Mouse (Mus musculus) CH12.LX (cell line): ENCODE results near the gene Grik1. TPM values are rescaled to one million over a fixed set of nuclear protein-coding genes. Genes with fewer than 3 reads are reported as not detected.
A peak's percentile ranks its signal among the peaks of the same experiment; 100 is the strongest.

Source experiments
- DNase-seq: peaks from one replicate; pipeline ENCODE4 v3.0.0-alpha.2; 2013; ENCODE audit errors: extremely low read depth
- H3K27ac ChIP-seq: 2 replicates; pipeline ENCODE4 v1.5.1; 2012; ENCODE audit warnings: low read depth, mild to moderate bottlenecking, control low read depth, moderate library complexity; ENCODE audit not compliant: insufficient read depth
- H3K27me3 ChIP-seq: replicated peaks from 2 replicates; pipeline ENCODE3; 2012; ENCODE audit warnings: inconsistent platforms
- H3K36me3 ChIP-seq, 2 experiments: replicated peaks in 1 of 2; 2 replicates each; pipeline versions ENCODE3 to v1.6.1; 2012; ENCODE audit warnings: inconsistent platforms in 1 of 2, low read length in 1 of 2, mild to moderate bottlenecking in 1 of 2, mixed read lengths in 1 of 2, moderate library complexity in 1 of 2; ENCODE audit not compliant: control insufficient read depth in 1 of 2, insufficient read depth in 1 of 2
- H3K4me1 ChIP-seq, 2 experiments: 2 replicates each; pipeline ENCODE4 v1.6.1; 2012; ENCODE audit warnings: inconsistent platforms in 1 of 2, moderate library complexity in 1 of 2; ENCODE audit not compliant: insufficient read depth in 2 of 2, control insufficient read depth in 1 of 2
- H3K4me2 ChIP-seq: 2 replicates; pipeline ENCODE4 v1.6.1; 2012; ENCODE audit warnings: low read depth, mild to moderate bottlenecking, control low read depth; ENCODE audit not compliant: poor library complexity, insufficient read depth, severe bottlenecking
- H3K4me3 ChIP-seq, 3 experiments: fragments of 150-350 bp in 1 of 3; sonication (generic) in 1 of 3; replicated peaks in 1 of 3; 2 replicates each; pipeline versions ENCODE3 to v1.5.1; 2011 to 2012; ENCODE audit warnings: low read depth in 2 of 3, low read length in 2 of 3, mild to moderate bottlenecking in 2 of 3, moderate library complexity in 2 of 3, control low read depth in 1 of 3, improper control_type of control experiment in 1 of 3, inconsistent platforms in 1 of 3, mixed read lengths in 1 of 3; ENCODE audit not compliant: poor library complexity in 1 of 3
- H3K79me2 ChIP-seq: replicated peaks from 2 replicates; pipeline ENCODE4 v1.6.1; 2012; ENCODE audit warnings: mild to moderate bottlenecking, moderate library complexity; ENCODE audit not compliant: control insufficient read depth, poor library complexity, insufficient read depth, severe bottlenecking; ENCODE audit errors: extremely low read depth
- H3K9ac ChIP-seq: 2 replicates; pipeline ENCODE4 v1.6.1; 2012; ENCODE audit warnings: low read depth, mild to moderate bottlenecking, control low read depth, moderate library complexity; ENCODE audit not compliant: insufficient read depth
- H3K9me3 ChIP-seq: replicated peaks from 2 replicates; pipeline ENCODE3; 2012; ENCODE audit warnings: low read length, inconsistent platforms, mixed read lengths
- CTCF ChIP-seq, 2 experiments: IDR thresholded peaks in 1 of 2; conservative IDR thresholded peaks in 1 of 2; 2 replicates each; pipeline ENCODE4 v1.5.1; 2011 to 2012; ENCODE audit warnings: low read depth in 2 of 2, low read length in 2 of 2, improper control_type of control experiment in 1 of 2, inconsistent platforms in 1 of 2, mild to moderate bottlenecking in 1 of 2, moderate library complexity in 1 of 2
- GABPA ChIP-seq: IDR thresholded peaks from 2 replicates; pipeline ENCODE4 v1.6.1; 2012; ENCODE audit warnings: low read depth, low read length, improper control_type of control experiment, inconsistent platforms; ENCODE audit not compliant: insufficient replicate concordance
- HCFC1 ChIP-seq: IDR thresholded peaks from 2 replicates; pipeline ENCODE4 v1.6.1; 2012; ENCODE audit warnings: low read depth, mild to moderate bottlenecking, inconsistent platforms, low read length, improper control_type of control experiment
- IRF4 ChIP-seq: IDR thresholded peaks from 2 replicates; pipeline ENCODE4 v1.6.1; 2014; ENCODE audit warnings: low read depth, mild to moderate bottlenecking, inconsistent platforms, low read length, improper control_type of control experiment
- JUND ChIP-seq: conservative IDR thresholded peaks from 2 replicates; pipeline ENCODE4 v1.6.1; 2011; ENCODE audit warnings: low read depth, low read length, improper control_type of control experiment
- KAT2A ChIP-seq: IDR thresholded peaks from 2 replicates; pipeline ENCODE4 v1.6.1; 2012; ENCODE audit warnings: low read length, improper control_type of control experiment, inconsistent platforms; ENCODE audit not compliant: insufficient replicate concordance
- MAFK ChIP-seq: IDR thresholded peaks from 2 replicates; pipeline ENCODE4 v1.6.1; 2011; ENCODE audit warnings: low read length, improper control_type of control experiment; ENCODE audit not compliant: insufficient replicate concordance
- MEF2A ChIP-seq: IDR thresholded peaks from 2 replicates; pipeline ENCODE4 v1.6.1; 2014; ENCODE audit warnings: low read depth, mild to moderate bottlenecking, inconsistent platforms, low read length, improper control_type of control experiment, borderline replicate concordance
- MXI1 ChIP-seq: IDR thresholded peaks from 2 replicates; pipeline ENCODE4 v1.6.1; 2011; ENCODE audit warnings: mild to moderate bottlenecking, low read depth, low read length, improper control_type of control experiment
- NELFE ChIP-seq: IDR thresholded peaks from 2 replicates; pipeline ENCODE4 v1.6.1; 2011; ENCODE audit warnings: low read depth, low read length, improper control_type of control experiment
- POLR2A ChIP-seq: IDR thresholded peaks from 2 replicates; pipeline ENCODE4 v1.6.1; 2011; ENCODE audit warnings: low read depth, mild to moderate bottlenecking, improper control_type of control experiment, low read length
- RAD21 ChIP-seq: IDR thresholded peaks from 2 replicates; pipeline ENCODE4 v1.6.1; 2011; ENCODE audit warnings: low read depth, mild to moderate bottlenecking, low read length, improper control_type of control experiment, moderate library complexity
- SIN3A ChIP-seq: IDR thresholded peaks from 2 replicates; pipeline ENCODE4 v1.6.1; 2012; ENCODE audit warnings: low read length, improper control_type of control experiment, inconsistent platforms
- TCF12 ChIP-seq: IDR thresholded peaks from 2 replicates; pipeline ENCODE4 v1.6.1; 2014; ENCODE audit warnings: low read depth, mild to moderate bottlenecking, inconsistent platforms, low read length, improper control_type of control experiment
- USF1 ChIP-seq: IDR thresholded peaks from 2 replicates; pipeline ENCODE4 v1.6.1; 2014; ENCODE audit warnings: low read depth, mild to moderate bottlenecking, inconsistent platforms, low read length, improper control_type of control experiment
- ZKSCAN1 ChIP-seq: IDR thresholded peaks from 2 replicates; pipeline ENCODE4 v1.6.1; 2012; ENCODE audit warnings: low read depth, inconsistent platforms, low read length, improper control_type of control experiment, borderline replicate concordance
- ZNF384 ChIP-seq: IDR thresholded peaks from 2 replicates; pipeline ENCODE4 v1.6.1; 2012; ENCODE audit warnings: low read depth, low read length, improper control_type of control experiment, inconsistent platforms
- dilution Hi-C: fragments of 300-500 bp; cut with MboI; formaldehyde crosslinking; loops from 2 replicates; pipeline ENCODE4 v1.14.3; 2020; ENCODE audit warnings: low sequenced_read_pairs; ENCODE audit not compliant: extremely low pct_unique_long_range_greater_than_20kb, extremely low pct_ligation_motif_present
- in situ Hi-C: fragments of 300-500 bp; cut with MboI; formaldehyde crosslinking; loops from 3 replicates; pipeline ENCODE4 v1.14.3; 2019; ENCODE audit warnings: low sequenced_read_pairs, low pct_ligation_motif_present, low pct_unique_long_range_greater_than_20kb, mixed read lengths
- polyA plus RNA-seq: library from polyadenylated mRNA; unstranded; fragments of >175 nt; gene quantifications from 2 replicates; pipeline ENCODE4 v1.2.1, GENCODE M21; 2012; ENCODE audit warnings: low read depth; ENCODE audit not compliant: insufficient read length
- total RNA-seq, 2 experiments: library from RNA; depleted of rRNA; stranded (reverse); fragments of 300-350 nt in 1 of 2; fragments of >200 nt in 1 of 2; gene quantifications; 2 replicates each; pipeline ENCODE4 v1.2.3; 2012 to 2014

Gene Grik1
- total and polyA plus RNA-seq, 3 experiments, result 0.08 to 0.13 TPM; not detected in 1

DNA sequence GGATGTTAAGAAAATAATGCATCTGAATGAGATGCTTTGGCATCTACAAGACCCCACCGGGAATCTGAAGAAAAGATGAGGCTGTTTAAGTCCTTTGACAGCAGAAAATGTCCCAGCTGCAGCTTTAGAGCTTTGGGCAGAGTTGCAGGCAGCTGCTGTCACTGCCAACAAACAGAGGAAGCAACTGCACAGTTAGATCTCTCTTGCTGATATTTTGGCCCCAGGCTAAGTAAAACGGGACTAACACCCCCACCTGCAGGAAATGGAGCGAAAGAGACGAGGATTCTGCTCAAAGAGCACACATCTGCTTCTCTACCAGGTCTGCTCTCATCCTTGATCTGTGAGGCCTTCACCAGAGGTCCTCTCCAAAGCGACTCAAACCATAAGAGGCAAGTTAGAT is 77.5 kb downstream of the Grik1 start:
- no peaks in the 10 kb centered on the region for H3K79me2 ChIP-seq
- no peak overlapping the region for H3K4me2 ChIP-seq
- dilution Hi-C loops (no loop called here), in situ Hi-C loops (no loop called here)
- DNase-seq, result no peak
- peak in 1 of 2 experiments; percentile 32; a peak in 1 of 4 replicates for TF ChIP-seq CTCF (conservative IDR thresholded peaks at IDR 0.05 in 1 of 2, IDR thresholded peaks at IDR 0.05 in 1 of 2; ENCODE audit: low read depth in 2 of 2, low read length in 2 of 2)
- no peak for TF ChIP-seq USF1
- TF ChIP-seq HCFC1, result no peak
- peak; percentile 29 for TF ChIP-seq RAD21
- no peak for TF ChIP-seq NELFE
- TF ChIP-seq POLR2A, result no peak
- TF ChIP-seq KAT2A, result no peak
- TF ChIP-seq MEF2A, result no peak
- no peak for TF ChIP-seq MAFK
- no peak for TF ChIP-seq MXI1
- no peak for TF ChIP-seq ZKSCAN1
- TF ChIP-seq GABPA, result no peak
- no peak for TF ChIP-seq TCF12
- no peak for TF ChIP-seq JUND
- TF ChIP-seq ZNF384, result no peak
- no peak for TF ChIP-seq IRF4
- no peak overlapping the region for H3K9ac ChIP-seq
- H3K4me1 ChIP-seq, result 0 out of 4 replicates have a peak, but pooled peaks cover 0 to 5% of the 10 kb centered on the region in 2 experiments
- H3K27me3 ChIP-seq, result no peaks in the 10 kb centered on the region
- no peaks in the 10 kb centered on the region for H3K9me3 ChIP-seq
- no peak overlapping the region for H3K4me3 ChIP-seq
- H3K27ac ChIP-seq, result no peak overlapping the region
- no peaks in the 10 kb centered on the region for H3K36me3 ChIP-seq

- in situ Hi-C loops (no loop called here), dilution Hi-C loops (no loop called here)
- Histone ChIP-seq H3K4me1 (0 out of 4 replicates have a peak, but pooled peaks cover 0 to 5% of the 10 kb centered on the region in 2 experiments), H3K9me3 (no peaks in the 10 kb centered on the region), H3K27me3 (no peaks in the 10 kb centered on the region), H3K27ac (no peak overlapping the region), H3K79me2 (no peaks in the 10 kb centered on the region), H3K4me3 (no peak overlapping the region), H3K36me3 (no peaks in the 10 kb centered on the region), H3K4me2 (peak overlapping the region; percentile 47; the same call in 1 of the 2 replicates), H3K9ac (no peak overlapping the region)
- DNase-seq, result peak; percentile 47
- no peak for TF ChIP-seq SIN3A
- TF ChIP-seq MAFK, result no peak
- TF ChIP-seq CTCF (conservative IDR thresholded peaks at IDR 0.05 in 1 of 2, IDR thresholded peaks at IDR 0.05 in 1 of 2; ENCODE audit: low read depth in 2 of 2, low read length in 2 of 2), result peak; percentile 36 to 75; a peak in 3 of 4 replicates
- TF ChIP-seq MXI1, result no peak
- no peak for TF ChIP-seq POLR2A
- peak; percentile 63 for TF ChIP-seq RAD21
These were observed 78.2 kb downstream of the Grik1 start for GRCm38 (mm10) chr16:88211852-88212251.
